Mouse (Mus musculus) cerebellum, adult 2 months (tissue): Measurements from ENCODE around the gene Fzd7. TPM values are rescaled to one million over a fixed set of nuclear protein-coding genes. Genes with fewer than 3 reads are reported as not detected.

Source experiments
- DNase-seq, 2 experiments: peaks; one replicate each; pipeline ENCODE4 v3.0.0; 2021
- H3K27ac ChIP-seq: fragments of 200-500 bp; 2 replicates; pipeline ENCODE4 v1.5.1; 2012; ENCODE audit warnings: low read length, control low read depth, inconsistent platforms; ENCODE audit not compliant: insufficient read depth
- H3K27me3 ChIP-seq: fragments of 200-500 bp; 2 replicates; pipeline ENCODE4 v1.6.1; 2012; ENCODE audit warnings: inconsistent platforms, mild to moderate bottlenecking, low read length, moderate library complexity; ENCODE audit not compliant: control insufficient read depth, insufficient read depth
- H3K4me1 ChIP-seq: fragments of 200-500 bp; 2 replicates; pipeline ENCODE4 v1.6.1; 2011; ENCODE audit warnings: low read length; ENCODE audit not compliant: control insufficient read depth, insufficient read depth
- H3K4me3 ChIP-seq: fragments of 200-500 bp; replicated peaks from 2 replicates; pipeline ENCODE3; 2011; ENCODE audit warnings: mild to moderate bottlenecking, low read depth, low read length, control low read depth; ENCODE audit not compliant: insufficient read depth
- CTCF ChIP-seq: fragments of 200-500 bp; IDR thresholded peaks from 2 replicates; pipeline ENCODE4 v1.5.1; 2011; ENCODE audit warnings: low read depth, mild to moderate bottlenecking, control low read depth, low read length, moderate library complexity, borderline replicate concordance; ENCODE audit not compliant: insufficient read depth
- POLR2A ChIP-seq: fragments of 200-500 bp; IDR thresholded peaks from 2 replicates; pipeline ENCODE4 v1.6.1; 2011; ENCODE audit warnings: low read length, control low read depth, borderline replicate concordance; ENCODE audit not compliant: insufficient read depth
- WGBS: fragments of 180-500 bp; shearing (Covaris S2); methylation state at CpG from one replicate; pipeline ENCODE4 v1.1.7; 2018; 5-methylcytosine and 5-hydroxymethylcytosine counted together
- polyA plus RNA-seq: library from polyadenylated mRNA; depleted of rRNA; stranded (reverse); fragments of >200 nt; gene quantifications from 2 replicates; pipeline ENCODE4 v1.2.3, GENCODE M21; 2012

Fzd7 gene
- polyA plus RNA-seq, 1 experiment, result 25.0 TPM

GRCm38 (mm10) chr1:59483521-59484245 lies 1.5 kb downstream of the Fzd7 start:
- Histone ChIP-seq H3K4me1 (peaks cover 4% of the 10 kb centered on the region; the same call in 1 of the 2 replicates), H3K4me3 (peak overlapping the region; percentile 94), H3K27me3 (no peaks in the 10 kb centered on the region), H3K27ac (peak overlapping the region; percentile 97)
- DNase-seq, result peak; percentile 90 to 91
- TF ChIP-seq CTCF, result peak; percentile 87
- no peak for TF ChIP-seq POLR2A
- 2% methylated on average over 46 of the region's 46 CpGs for WGBS

GRCm38 (mm10) chr1:59484314-59484713 lies 2.1 kb downstream of the Fzd7 start:
- H3K4me1 ChIP-seq, result peaks cover 8% of the 10 kb centered on the region
- no peak for TF ChIP-seq POLR2A
- TF ChIP-seq CTCF, result no peak
- peak overlapping the region; percentile 97 for H3K27ac ChIP-seq
- peak overlapping the region; percentile 94 for H3K4me3 ChIP-seq
- 11% methylated on average over 21 of the region's 21 CpGs for WGBS
- DNase-seq, result no peak
- no peaks in the 10 kb centered on the region for H3K27me3 ChIP-seq

- peak; percentile 67 to 73 for DNase-seq
- H3K27me3 ChIP-seq, result no peaks in the 10 kb centered on the region
- WGBS, result 12% methylated on average over 16 of the region's 16 CpGs
- H3K27ac ChIP-seq, result peak overlapping the region; percentile 97
- peaks cover 14% of the 10 kb centered on the region for H3K4me1 ChIP-seq
- peak overlapping the region; percentile 94 for H3K4me3 ChIP-seq
- TF ChIP-seq POLR2A (0 out of 2 replicates have a peak, but pooled peaks have one; percentile 34), CTCF (no peak)
These were observed 2.9 kb downstream of the Fzd7 start for GRCm38 (mm10) chr1:59484791-59485785.

GRCm38 (mm10) chr1:59485803-59486202 lies 3.6 kb downstream of the Fzd7 start:
- no peaks in the 10 kb centered on the region for H3K27me3 ChIP-seq
- H3K27ac ChIP-seq, result peak overlapping the region; percentile 27; the same call in 1 of the 2 replicates
- H3K4me3 ChIP-seq, result peak overlapping the region; percentile 94
- H3K4me1 ChIP-seq, result peaks cover 17% of the 10 kb centered on the region
- TF ChIP-seq CTCF, result no peak
- TF ChIP-seq POLR2A, result no peak
- DNase-seq, result peak in 1 of 2 experiments; percentile 27
- WGBS, result 32% methylated on average over 4 of the region's 4 CpGs

GRCm38 (mm10) chr1:59487651-59488051 lies 5.4 kb downstream of the Fzd7 start:
- H3K27me3 ChIP-seq, result no peaks in the 10 kb centered on the region
- peak overlapping the region; percentile 87 for H3K27ac ChIP-seq
- peaks cover 21% of the 10 kb centered on the region for H3K4me1 ChIP-seq
- DNase-seq, result peak; percentile 67 to 68
- peak overlapping the region; percentile 58 for H3K4me3 ChIP-seq
- 9% methylated on average over 10 of the region's 10 CpGs for WGBS
- TF ChIP-seq CTCF, result no peak
- no peak for TF ChIP-seq POLR2A

- TF ChIP-seq CTCF (no peak), POLR2A (no peak)
- 35% methylated on average over 4 of the region's 4 CpGs for WGBS
- DNase-seq, result no peak
- Histone ChIP-seq H3K4me3 (peak overlapping the region; percentile 37), H3K27ac (peak overlapping the region; percentile 64; the same call in 1 of the 2 replicates), H3K4me1 (peaks cover 21% of the 10 kb centered on the region), H3K27me3 (no peaks in the 10 kb centered on the region)
These were observed 6.3 kb downstream of the Fzd7 start for GRCm38 (mm10) chr1:59488481-59488880.

- TF ChIP-seq POLR2A (no peak), CTCF (no peak)
- peak overlapping the region; percentile 23 for H3K4me3 ChIP-seq
- peak overlapping the region; percentile 78 for H3K27ac ChIP-seq
- WGBS, result 22% methylated on average over 4 of the region's 4 CpGs
- no peaks in the 10 kb centered on the region for H3K27me3 ChIP-seq
- DNase-seq, result peak; percentile 27 to 62
- H3K4me1 ChIP-seq, result peaks cover 21% of the 10 kb centered on the region
These were observed 6.8 kb downstream of the Fzd7 start for GRCm38 (mm10) chr1:59488991-59489390.

GRCm38 (mm10) chr1:59491517-59491916 lies 9.3 kb downstream of the Fzd7 start:
- Histone ChIP-seq H3K27me3 (no peaks in the 10 kb centered on the region), H3K4me1 (peaks cover 21% of the 10 kb centered on the region), H3K27ac (no peak overlapping the region), H3K4me3 (no peak overlapping the region)
- WGBS, result 91% methylated on average over 9 of the region's 9 CpGs
- TF ChIP-seq CTCF (no peak), POLR2A (no peak)
- DNase-seq, result no peak
